Mouse (Mus musculus): ENCODE data around the gene Slco4c1.

Slco4c1 gene

DNA sequence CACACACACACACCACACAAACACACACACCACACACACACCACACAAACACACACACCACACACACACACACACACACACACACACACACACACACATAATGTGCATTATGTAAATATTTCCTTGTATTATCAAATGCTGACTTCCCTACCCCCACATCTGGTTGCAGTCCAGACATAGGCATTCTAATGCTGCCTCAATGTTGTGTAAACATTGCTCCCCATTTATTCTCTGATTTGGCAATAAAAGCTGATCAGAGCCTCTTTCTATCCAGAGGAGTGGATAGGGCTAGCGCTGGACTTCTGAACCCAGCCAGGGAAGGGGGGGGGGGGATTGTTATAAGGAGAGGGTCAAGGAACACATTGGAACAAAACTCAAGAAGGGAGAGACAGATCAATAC is 101.7 kb downstream of the Slco4c1 start:
- no peak for DNase-seq (ENCODE audit: low spot score in 2 of 2)

DNA sequence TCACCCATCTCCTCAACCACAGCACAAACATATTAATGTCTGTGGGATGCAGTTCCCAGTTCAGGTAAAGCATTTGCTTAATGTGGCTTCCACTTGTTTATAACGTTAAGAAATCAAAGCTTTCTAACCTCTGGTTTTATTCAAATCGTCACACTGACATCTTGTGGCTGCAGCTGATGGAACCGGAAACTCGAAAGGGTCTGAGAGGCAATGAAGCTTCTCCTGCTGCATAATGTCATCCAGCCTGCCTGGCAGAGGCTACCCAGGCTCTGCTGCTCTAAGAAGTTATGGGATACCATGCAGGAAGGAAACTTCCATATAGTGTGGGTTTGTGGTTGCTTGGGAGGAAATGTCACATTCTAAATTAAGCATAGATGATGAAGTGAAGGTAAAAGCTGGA is 103.7 kb downstream of the Slco4c1 start:
- DNase-seq (ENCODE audit: low spot score in 2 of 2), result no peak

DNA sequence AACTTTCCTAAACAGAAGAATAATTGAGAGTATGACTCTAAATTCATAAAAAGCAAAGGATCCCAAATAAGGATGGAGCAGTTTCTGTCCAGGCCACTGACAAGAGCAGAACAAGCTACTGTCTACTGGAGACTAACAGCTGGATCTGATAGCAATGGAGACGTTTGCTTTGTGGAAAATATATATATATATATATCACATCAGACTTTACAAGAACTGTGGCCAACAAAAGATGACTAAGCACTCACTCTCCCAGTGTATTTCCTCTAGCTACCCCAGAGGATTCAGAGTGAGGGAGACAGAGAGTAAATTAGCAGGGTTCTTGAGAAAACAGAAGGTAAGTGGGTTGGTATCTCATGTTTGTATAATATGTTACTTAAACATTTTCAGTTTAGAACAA is 105.4 kb downstream of the Slco4c1 start:
- no peak for DNase-seq (ENCODE audit: low spot score in 2 of 2)

Data from spleen, postnatal 4 days (tissue).